Mouse (Mus musculus) testis, adult 2 months (tissue): ENCODE results near the gene Cep112.

Experiments
- CTCF ChIP-seq: fragments of 200-500 bp; IDR thresholded peaks from 2 replicates; pipeline ENCODE4 v1.5.1; 2012; ENCODE audit warnings: low read depth, mild to moderate bottlenecking, inconsistent platforms, low read length, moderate library complexity; ENCODE audit not compliant: control insufficient read depth, insufficient read depth, insufficient replicate concordance
- POLR2A ChIP-seq: fragments of 200-500 bp; IDR thresholded peaks from 2 replicates; pipeline ENCODE4 v1.6.1; 2012; ENCODE audit warnings: low read depth, mild to moderate bottlenecking, inconsistent platforms, low read length, moderate library complexity; ENCODE audit not compliant: control insufficient read depth

GRCm38 (mm10) chr11:108553881-108554280, 128.9 kb downstream of the Cep112 start:
- TF ChIP-seq CTCF (no peak), POLR2A (no peak)
